Mouse (Mus musculus): Measurements from ENCODE around the gene Rap1b.

DNA sequence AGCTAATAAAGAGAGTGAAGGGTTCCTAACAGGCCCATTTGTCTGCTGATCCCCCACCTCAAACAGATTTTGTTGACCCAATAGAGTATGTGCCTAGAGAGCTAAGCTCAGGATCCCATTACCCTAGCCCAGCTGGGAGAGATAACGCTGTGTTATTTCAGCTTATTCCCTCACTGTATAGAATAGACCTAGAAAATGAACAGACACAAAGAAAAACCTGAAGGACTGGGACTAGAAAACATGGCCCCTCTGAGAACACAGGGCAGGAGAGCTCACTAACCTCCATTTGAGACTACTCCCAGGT lies 71.1 kb downstream of the Rap1b start:
- TF ChIP-seq CTCF (IDR thresholded peaks at IDR 0.05; ENCODE audit: low read depth) (no peak), EP300 (IDR thresholded peaks at IDR 0.05; ENCODE audit: low read depth) (no peak)

Measured in liver, embryonic 14.5 days (tissue).